ENCODE assay signal across 15 mouse cellular contexts in genomic region chr3:79410629-79410995, GRCm38 (mm10).
DNase-seq lines count a peak whose midpoint lies in the region; ATAC-seq and TF ChIP-seq lines count a peak whose summit lies in the region.
"Had no signal": no experiment of that assay in that cellular context is flagged by ENCODE, and none has a peak within 500 bp of the region (broad histone marks: within the 10 kb centered on the region; RNA-seq: fewer than 3 reads in every experiment).

No protein-coding gene starts in this region.

- WGBS in hindbrain, embryonic 10.5 days, result 34% methylated on average over 5 of the region's 5 CpGs
- WGBS in hindbrain, embryonic 14.5 days, result 29% methylated on average over 5 of the region's 5 CpGs
- WGBS in midbrain, embryonic 10.5 days, result 46% methylated on average over 5 of the region's 5 CpGs
- 29% methylated on average over 5 of the region's 5 CpGs for WGBS in midbrain, embryonic 15.5 days
- WGBS in hindbrain, postnatal 0 days, result 30% methylated on average over 5 of the region's 5 CpGs

- H3K4me3 ChIP-seq in hindbrain, embryonic 10.5 days, result no peak overlapping the region
- no peak overlapping the region for H3K4me3 ChIP-seq in hindbrain, embryonic 14.5 days (replicated peaks; ENCODE audit: low read length)
- no peak overlapping the region for H3K4me3 ChIP-seq in midbrain, embryonic 10.5 days
- no peak overlapping the region for H3K4me3 ChIP-seq in midbrain, embryonic 15.5 days
- no peak overlapping the region for H3K4me3 ChIP-seq in hindbrain, postnatal 0 days (ENCODE audit: low read length)

- no peak overlapping the region for H3K9ac ChIP-seq in hindbrain, embryonic 14.5 days
- no peak overlapping the region for H3K9ac ChIP-seq in midbrain, embryonic 15.5 days
- no peak overlapping the region for H3K9ac ChIP-seq in hindbrain, postnatal 0 days (replicated peaks; ENCODE audit: low read length)

- no peak for TF ChIP-seq CTCF in hindbrain, postnatal 0 days (IDR thresholded peaks at IDR 0.05; ENCODE audit: low read depth)

- H3K27ac ChIP-seq in hindbrain, embryonic 10.5 days, result peak overlapping the region; percentile 71; the same call in 1 of the 2 replicates
- H3K27ac ChIP-seq in hindbrain, embryonic 14.5 days, result no peak overlapping the region
- no peak overlapping the region for H3K27ac ChIP-seq in midbrain, embryonic 10.5 days (replicated peaks)
- H3K27ac ChIP-seq in midbrain, embryonic 15.5 days, result no peak overlapping the region
- no peak overlapping the region for H3K27ac ChIP-seq in hindbrain, postnatal 0 days
- H3K27ac ChIP-seq: macrophage; stomach, postnatal 0 days had no signal

- H3K27me3 ChIP-seq in hindbrain, embryonic 10.5 days (ENCODE audit: insufficient read depth, poor library complexity, severe bottlenecking), result no peaks in the 10 kb centered on the region
- H3K27me3 ChIP-seq in hindbrain, embryonic 14.5 days (ENCODE audit: control insufficient read depth, insufficient read depth, low read length), result no peaks in the 10 kb centered on the region
- no peaks in the 10 kb centered on the region for H3K27me3 ChIP-seq in midbrain, embryonic 10.5 days (ENCODE audit: low read depth, poor library complexity, severe bottlenecking)
- H3K27me3 ChIP-seq in midbrain, embryonic 15.5 days (replicated peaks), result no peaks in the 10 kb centered on the region
- H3K27me3 ChIP-seq in hindbrain, postnatal 0 days (ENCODE audit: insufficient read depth, low read length), result no peaks in the 10 kb centered on the region

- H3K9me3 ChIP-seq in hindbrain, embryonic 10.5 days, result no peaks in the 10 kb centered on the region
- H3K9me3 ChIP-seq in hindbrain, embryonic 14.5 days (ENCODE audit: control insufficient read depth, low read length), result no peaks in the 10 kb centered on the region
- no peaks in the 10 kb centered on the region for H3K9me3 ChIP-seq in midbrain, embryonic 10.5 days (replicated peaks)
- no peaks in the 10 kb centered on the region for H3K9me3 ChIP-seq in midbrain, embryonic 15.5 days
- no peaks in the 10 kb centered on the region for H3K9me3 ChIP-seq in hindbrain, postnatal 0 days (ENCODE audit: low read length)

- H3K4me1 ChIP-seq in hindbrain, embryonic 10.5 days (replicated peaks), result peaks cover 34% of the 10 kb centered on the region
- H3K4me1 ChIP-seq in hindbrain, embryonic 14.5 days (replicated peaks; ENCODE audit: control insufficient read depth, insufficient read depth, low read length), result peaks cover 12% of the 10 kb centered on the region
- H3K4me1 ChIP-seq in midbrain, embryonic 10.5 days, result peaks cover 29% of the 10 kb centered on the region
- peaks cover 12% of the 10 kb centered on the region; the same call in 1 of the 2 replicates for H3K4me1 ChIP-seq in midbrain, embryonic 15.5 days
- H3K4me1 ChIP-seq in hindbrain, postnatal 0 days (ENCODE audit: insufficient read depth, low read length), result no peaks in the 10 kb centered on the region

- intact Hi-C loops in left cerebral cortex, postnatal 10 days (cut with DNase I), result no loop called here

- no peaks in the 10 kb centered on the region for H3K36me3 ChIP-seq in hindbrain, embryonic 10.5 days
- no peaks in the 10 kb centered on the region for H3K36me3 ChIP-seq in hindbrain, embryonic 14.5 days (replicated peaks; ENCODE audit: control insufficient read depth, insufficient read depth)
- no peaks in the 10 kb centered on the region for H3K36me3 ChIP-seq in midbrain, embryonic 10.5 days
- H3K36me3 ChIP-seq in midbrain, embryonic 15.5 days (replicated peaks), result no peaks in the 10 kb centered on the region
- no peaks in the 10 kb centered on the region for H3K36me3 ChIP-seq in hindbrain, postnatal 0 days (ENCODE audit: insufficient read depth, low read length)

- ATAC-seq in hindbrain, embryonic 14.5 days (ENCODE audit: low FRiP score), result no peak
- ATAC-seq in midbrain, embryonic 15.5 days (replicated peaks), result no peak
- ATAC-seq in hindbrain, postnatal 0 days, result no peak
- ATAC-seq: CD4-positive, CD25-positive, alpha-beta regulatory T cell, adult 4 months; intestine, postnatal 0 days had no signal

- DNase-seq in hindbrain, embryonic 10.5 days (ENCODE audit: low spot score), result peak; percentile 35
- no peak for DNase-seq in hindbrain, embryonic 14.5 days (ENCODE audit: low spot score)
- peak; percentile 22 for DNase-seq in midbrain, embryonic 10.5 days (ENCODE audit: low spot score)
- peak; percentile 9 for DNase-seq in hindbrain, postnatal 0 days (ENCODE audit: low spot score)
- DNase-seq in retina, embryonic 14.5 days (ENCODE audit: low spot score), result peak; percentile 78
- DNase-seq in heart, adult 9 months (ENCODE audit: low spot score in 2 of 2), result no peak
- no peak for DNase-seq in left cerebral cortex, postnatal 10 days (ENCODE audit: extremely low spot score in 1 of 2, low spot score in 2 of 2)
- DNase-seq: adrenal gland, postnatal 10 days; heart, postnatal 14 days; liver had no signal

- H3K4me2 ChIP-seq in hindbrain, embryonic 14.5 days (replicated peaks), result no peak overlapping the region
- no peak overlapping the region for H3K4me2 ChIP-seq in midbrain, embryonic 15.5 days
- H3K4me2 ChIP-seq in hindbrain, postnatal 0 days (ENCODE audit: low read depth, low read length), result no peak overlapping the region

Comparison
In these comparisons a context has a peak if more than half of its experiments do, and no peak if none do; other contexts are left out.
1. DNase-seq: peak in hindbrain, embryonic 10.5 days (single experiment), midbrain, embryonic 10.5 days (single experiment), hindbrain, postnatal 0 days (single experiment) and retina, embryonic 14.5 days (single experiment); none in hindbrain, embryonic 14.5 days (single experiment), heart, adult 9 months (0 of 2) and left cerebral cortex, postnatal 10 days (0 of 2).